Mouse (Mus musculus): ENCODE data around the gene Dnajc8.
"Not testable (repeated sequence)": the region's sequence is repeated elsewhere in the genome, so short reads cannot be mapped to it uniquely, and the experiment has no call there.

The Dnajc8 gene

GRCm38 (mm10) chr4:132567361-132567779, 32.0 kb downstream of the Dnajc8 start:
- DNase-seq (ENCODE audit: low read depth), result no peak

GRCm38 (mm10) chr4:132569115-132569514, 33.8 kb downstream of the Dnajc8 start:
- peak; percentile 14 for DNase-seq (ENCODE audit: low read depth)

- no peak for DNase-seq (ENCODE audit: low read depth)
Measured at GRCm38 (mm10) chr4:132571190-132571589, 35.8 kb downstream of the Dnajc8 start.

GRCm38 (mm10) chr4:132573327-132573726, 38.0 kb downstream of the Dnajc8 start:
- no peak for DNase-seq (ENCODE audit: low read depth)

GRCm38 (mm10) chr4:132574809-132575347, 39.5 kb downstream of the Dnajc8 start:
- no peak for DNase-seq (ENCODE audit: low read depth)

GRCm38 (mm10) chr4:132583781-132584180, 48.4 kb downstream of the Dnajc8 start:
- no peak for DNase-seq (ENCODE audit: low read depth)

- DNase-seq (ENCODE audit: low read depth), result no peak
Measured at GRCm38 (mm10) chr4:132584975-132585374, 49.6 kb downstream of the Dnajc8 start.

- no peak for DNase-seq (ENCODE audit: low read depth)
Measured at GRCm38 (mm10) chr4:132586282-132586681, 50.9 kb downstream of the Dnajc8 start.

- peak; percentile 48 for DNase-seq (ENCODE audit: low read depth)
Measured at GRCm38 (mm10) chr4:132588512-132588911, 53.2 kb downstream of the Dnajc8 start.

- DNase-seq (ENCODE audit: low read depth), result no peak
Measured at GRCm38 (mm10) chr4:132590642-132591041, 55.3 kb downstream of the Dnajc8 start.

GRCm38 (mm10) chr4:132592958-132593357, 57.6 kb downstream of the Dnajc8 start:
- DNase-seq (ENCODE audit: low read depth), result no peak

GRCm38 (mm10) chr4:132594191-132594590, 58.8 kb downstream of the Dnajc8 start:
- DNase-seq (ENCODE audit: low read depth), result no peak

- DNase-seq (ENCODE audit: low read depth), result no peak
Measured at GRCm38 (mm10) chr4:132598861-132599260, 63.5 kb downstream of the Dnajc8 start.

GRCm38 (mm10) chr4:132599764-132600163, 64.4 kb downstream of the Dnajc8 start:
- DNase-seq (ENCODE audit: low read depth), result peak; percentile 47

GRCm38 (mm10) chr4:132600465-132600864, 65.1 kb downstream of the Dnajc8 start:
- no peak for DNase-seq (ENCODE audit: low read depth)

GRCm38 (mm10) chr4:132601242-132601641, 65.9 kb downstream of the Dnajc8 start:
- DNase-seq (ENCODE audit: low read depth), result not testable (repeated sequence)
